Mouse (Mus musculus) fat pad, adult 2 months (tissue): ENCODE results near the gene Mpnd.

Source experiments
- DNase-seq: peaks from one replicate; pipeline ENCODE4 v3.0.0-alpha.2; 2011; ENCODE audit warnings: low read depth, low spot score; ENCODE audit errors: extremely low read depth

The Mpnd gene

DNA sequence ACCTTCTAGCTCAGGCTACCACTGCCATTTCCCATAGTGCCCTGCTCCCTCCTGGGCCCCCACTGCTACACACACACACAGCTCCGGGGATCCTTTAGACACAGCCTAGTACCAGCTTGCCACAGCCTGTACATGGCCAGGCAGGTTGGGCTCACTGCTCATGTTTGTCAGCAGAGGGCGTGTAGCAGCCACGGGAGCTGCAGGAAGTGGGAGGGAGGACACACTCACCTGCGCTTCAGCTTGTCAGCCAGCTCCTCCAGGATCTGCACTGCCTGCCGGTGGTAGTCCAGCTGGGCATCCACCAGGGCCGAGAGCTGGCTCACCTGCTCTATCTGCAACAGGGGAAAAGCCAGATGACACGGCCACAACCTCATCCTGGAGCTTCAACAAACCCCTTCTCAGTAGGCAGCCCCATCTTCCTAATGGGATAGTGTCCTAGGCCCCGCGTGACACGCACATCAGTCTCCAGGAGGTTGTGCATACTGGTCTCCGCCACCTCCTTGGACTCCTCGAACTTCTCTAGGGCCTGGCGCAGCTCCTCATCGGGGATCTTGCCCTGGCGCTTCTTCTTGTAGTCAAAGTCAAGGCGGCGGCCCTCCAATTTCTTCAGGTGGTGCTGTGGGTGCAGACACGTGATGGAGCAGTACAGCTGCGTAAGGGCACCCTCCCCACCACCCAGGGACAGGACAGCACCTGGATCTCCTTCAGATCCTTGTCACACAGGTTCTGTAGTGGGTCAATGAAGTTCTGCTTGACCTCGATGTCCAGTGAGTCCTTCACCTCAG, 13.0 kb downstream of the Mpnd start:
- DNase-seq = no peak

DNA sequence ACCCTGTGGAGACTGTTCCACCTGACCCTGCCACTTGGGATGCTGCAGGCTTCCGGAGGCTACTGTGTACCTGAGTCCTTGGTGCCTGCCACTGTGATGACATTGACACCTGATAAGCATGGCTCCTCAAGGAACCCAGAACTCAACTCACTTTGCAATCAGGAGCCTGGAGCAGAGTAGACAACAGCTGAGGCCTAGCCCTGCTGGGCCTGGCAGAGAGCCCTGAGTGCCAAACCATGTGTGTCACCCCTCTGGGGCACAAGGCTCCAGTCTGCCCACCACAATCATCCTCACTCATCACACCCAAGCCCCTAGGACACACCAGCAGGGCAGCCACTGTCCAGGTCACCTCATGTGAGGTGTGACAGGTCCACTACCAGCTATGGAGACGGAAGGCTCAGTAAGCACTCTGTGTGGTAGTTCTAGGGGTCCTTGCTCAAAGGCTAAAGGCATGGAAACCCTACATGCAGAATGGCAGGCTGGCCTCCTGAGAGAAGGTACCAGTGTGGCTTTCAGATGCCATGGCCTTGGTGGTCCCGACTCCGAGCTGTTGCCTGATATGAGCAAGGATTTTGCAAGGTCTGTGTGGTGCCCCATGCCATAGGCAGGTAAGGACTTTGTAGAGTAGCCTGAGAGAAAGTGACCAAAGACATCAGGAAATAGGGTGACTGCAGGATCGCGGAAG, 15.0 kb downstream of the Mpnd start:
- DNase-seq = no peak

DNA sequence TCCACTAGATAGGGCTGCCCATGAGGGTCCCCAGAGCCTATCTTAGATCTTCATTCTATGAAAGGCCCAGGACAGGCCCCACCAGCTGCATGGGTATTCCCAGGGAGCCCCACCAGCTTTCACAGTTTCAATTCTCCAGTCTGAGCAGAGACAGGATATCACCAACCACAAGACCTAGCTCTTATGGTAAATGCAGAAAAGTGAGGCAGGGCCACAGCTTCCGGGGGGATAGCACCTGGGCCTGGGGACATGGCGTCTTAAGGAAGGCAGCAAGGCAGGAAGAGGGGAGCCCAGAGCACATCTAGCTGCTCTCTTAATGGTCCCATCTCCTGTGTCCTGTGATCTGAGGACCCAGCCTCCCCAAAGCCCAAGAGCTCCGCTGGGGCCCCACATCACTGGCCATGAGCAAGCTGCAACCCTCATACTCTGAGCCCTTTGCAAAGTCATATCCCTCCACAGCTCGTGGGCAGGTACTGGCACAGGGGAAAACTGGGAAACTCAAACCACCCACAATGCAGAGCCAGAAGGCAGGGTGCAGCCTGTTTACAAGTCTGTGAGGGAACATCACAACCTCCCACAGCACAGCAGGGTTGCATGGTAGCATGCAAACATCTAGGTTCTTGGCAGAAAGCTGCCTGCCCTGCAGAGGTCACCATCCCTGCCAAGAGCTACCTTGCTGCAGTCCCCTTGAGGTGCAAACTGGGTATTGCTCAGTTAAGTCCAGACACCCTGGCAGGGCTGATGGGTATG, 15.8 kb downstream of the Mpnd start:
- DNase-seq = no peak

DNA sequence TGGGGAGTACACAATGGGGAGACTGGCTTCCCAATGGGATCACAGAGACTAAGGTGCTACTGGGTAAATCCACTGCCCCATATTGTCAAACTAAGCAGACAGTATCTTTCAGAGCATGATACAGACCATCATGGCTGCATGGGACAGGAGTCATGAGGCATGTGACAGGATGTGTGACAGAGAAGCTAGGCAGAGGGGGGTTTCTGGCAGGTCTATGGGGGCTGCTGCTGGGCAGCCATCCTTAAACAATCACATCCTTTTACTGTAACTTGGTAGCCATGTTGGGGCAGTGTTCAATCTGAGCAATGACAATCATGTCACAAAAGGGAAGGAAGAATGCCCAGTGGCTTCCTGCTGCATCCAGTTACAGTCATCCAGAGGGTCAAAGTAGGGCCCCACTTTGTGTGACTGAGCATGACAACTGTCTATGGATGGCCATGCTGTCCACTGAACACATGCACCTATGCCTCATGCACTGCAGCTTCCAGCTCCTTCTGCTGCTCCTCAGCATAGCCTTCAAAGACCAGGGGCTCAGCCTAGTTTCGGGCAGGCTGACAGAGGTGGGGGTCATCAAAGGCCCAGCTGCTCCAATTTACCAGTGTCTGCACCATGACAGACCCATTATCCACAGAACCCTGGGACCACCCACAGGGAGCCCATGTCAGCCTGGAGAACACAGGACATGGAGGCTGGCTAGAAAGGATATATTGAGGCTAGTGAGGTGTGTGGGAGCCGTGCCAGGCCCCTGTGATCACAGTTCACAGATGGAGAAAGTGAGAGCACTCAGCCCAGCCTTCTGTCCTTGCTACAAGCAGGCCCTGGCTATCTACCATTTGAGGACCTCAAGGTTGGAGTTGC, 16.8 kb downstream of the Mpnd start:
- DNase-seq = no peak

DNA sequence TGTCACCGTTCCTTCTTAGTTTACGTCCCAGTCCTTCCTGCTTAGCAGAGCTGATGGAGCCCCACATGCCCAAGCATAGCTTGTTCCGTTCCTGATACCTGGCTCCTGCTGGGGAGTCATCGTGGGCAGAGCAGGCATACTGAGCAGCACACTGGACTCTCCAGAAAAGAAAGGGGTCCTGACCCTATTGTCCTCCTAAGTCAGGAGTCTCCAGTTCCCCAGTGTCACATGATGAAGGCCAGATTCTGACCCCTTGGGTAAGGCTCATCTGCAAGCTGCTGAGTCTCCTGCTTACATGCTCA, 17.4 kb downstream of the Mpnd start:
- DNase-seq = no peak

DNA sequence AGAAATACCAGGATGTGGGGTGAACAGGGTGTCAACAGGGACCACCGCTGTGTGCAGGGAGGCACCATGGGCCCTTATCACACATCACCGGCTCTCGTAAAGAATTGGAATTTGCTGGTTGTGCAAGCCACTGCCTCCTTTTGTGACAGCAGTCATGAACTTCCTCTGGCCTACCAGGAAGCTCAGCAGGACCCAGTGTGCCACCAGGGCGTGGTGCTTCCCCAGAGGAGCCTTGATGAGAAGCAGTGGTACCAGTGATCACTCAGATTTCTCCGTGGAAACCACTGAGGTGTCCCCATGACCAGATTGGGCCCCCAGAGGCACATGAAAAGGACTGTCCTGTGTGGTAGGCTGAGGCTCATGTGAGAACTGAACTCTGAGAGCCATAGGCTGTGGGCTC, 17.9 kb downstream of the Mpnd start:
- no peak for DNase-seq

DNA sequence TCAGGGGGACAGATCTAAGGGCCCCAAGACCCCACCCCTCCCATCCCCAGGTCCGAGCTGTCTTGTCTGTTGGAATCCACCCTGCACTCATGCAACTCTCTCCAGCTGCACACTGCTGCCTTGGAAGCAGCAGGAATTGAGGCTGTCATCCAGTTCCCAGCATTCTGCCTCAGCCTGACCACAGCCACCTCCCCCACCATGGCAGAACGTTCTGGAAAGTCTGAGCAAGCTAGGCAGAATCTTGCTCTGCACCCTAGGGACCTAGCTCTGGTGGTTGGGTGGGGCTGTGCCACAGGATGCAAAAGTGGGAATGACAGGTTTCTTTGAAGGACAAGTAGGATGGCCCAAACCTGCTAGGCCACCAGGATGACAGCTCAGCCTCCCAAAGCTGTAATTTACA, 19.0 kb downstream of the Mpnd start:
- DNase-seq = no peak

DNA sequence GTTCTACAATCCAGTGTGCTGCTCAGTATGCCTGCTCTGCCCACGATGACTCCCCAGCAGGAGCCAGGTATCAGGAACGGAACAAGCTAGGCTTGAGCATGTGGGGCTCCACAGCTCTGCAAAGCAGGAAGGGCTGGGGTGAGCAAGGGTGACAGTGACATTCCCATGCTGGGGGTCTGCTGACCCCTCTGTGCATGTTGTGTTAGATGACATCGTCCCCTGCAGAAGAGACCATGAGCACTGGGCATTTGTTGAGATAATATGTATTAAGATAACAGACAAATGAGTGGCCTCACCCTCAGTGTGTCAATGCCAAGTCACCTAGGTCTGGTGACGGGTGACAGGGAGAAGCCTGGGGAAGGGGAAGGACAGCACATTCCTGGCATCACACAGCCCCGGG, 19.4 kb downstream of the Mpnd start:
- no peak for DNase-seq

DNA sequence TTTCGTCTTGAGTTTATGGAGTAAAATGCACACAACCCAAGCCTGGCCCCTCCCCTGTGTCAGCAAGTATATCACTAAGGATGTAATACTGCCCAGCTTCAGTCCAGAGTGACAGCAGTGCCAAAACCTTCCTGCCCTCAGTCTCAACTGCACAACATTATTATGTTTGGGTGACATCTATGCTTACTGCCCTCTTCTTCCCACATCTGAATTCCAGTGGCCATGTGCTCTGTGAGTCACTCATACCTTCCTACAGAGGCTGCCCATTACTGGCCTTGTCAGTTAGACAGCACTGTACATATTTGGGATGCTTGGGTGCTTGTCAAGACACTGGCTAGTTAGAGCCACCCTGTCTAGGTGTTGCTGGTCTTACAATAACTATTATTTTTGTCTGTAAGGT, 20.8 kb downstream of the Mpnd start:
- DNase-seq = no peak

DNA sequence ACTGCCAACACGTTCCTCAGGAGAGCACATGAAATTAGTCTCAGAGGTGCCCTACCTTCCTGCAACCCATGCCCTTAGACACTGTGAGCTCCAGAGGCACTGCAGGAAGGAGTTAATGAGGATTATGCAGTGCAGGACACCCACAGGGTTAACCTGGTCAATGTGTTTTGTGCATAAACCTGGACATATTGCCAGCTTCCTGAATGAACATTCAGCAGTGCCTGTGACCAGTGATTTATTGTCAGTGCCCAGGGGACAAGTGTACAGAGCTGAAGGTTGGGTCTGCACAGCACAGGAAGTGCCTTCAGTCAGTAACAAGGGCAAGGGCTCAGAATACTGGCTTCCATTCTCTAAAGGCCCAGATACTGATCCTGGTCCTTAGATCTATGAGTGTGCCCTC, 21.4 kb downstream of the Mpnd start:
- DNase-seq = no peak

DNA sequence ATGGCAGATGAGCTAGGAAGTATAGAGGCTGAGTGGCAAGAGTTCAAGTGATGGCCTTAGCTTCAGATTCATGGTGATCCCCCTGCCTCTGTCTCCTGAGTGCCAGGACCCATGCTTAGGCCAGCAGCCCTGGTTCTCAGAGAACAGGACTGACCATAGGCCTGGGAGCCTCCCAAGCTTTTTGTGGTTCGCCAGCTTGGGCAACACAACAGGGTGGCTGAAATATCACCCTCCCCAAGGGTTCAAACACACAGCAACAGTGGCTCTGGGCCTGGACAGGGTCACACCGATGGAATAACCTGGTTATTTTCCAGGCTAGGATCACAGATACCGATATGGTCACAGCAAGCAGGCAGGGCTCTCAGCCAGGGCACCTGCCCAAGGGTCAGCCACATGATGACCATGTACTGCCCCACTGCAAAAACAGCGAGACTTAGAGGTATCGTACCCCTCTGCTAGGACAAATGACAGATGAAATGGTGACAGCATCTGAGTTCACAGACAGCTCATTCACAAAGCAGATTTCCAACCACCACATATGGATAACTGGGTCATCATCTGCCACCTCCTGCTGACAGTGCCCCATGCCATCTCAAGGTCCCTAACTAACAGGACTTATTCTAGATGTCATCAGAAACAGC, 22.4 kb downstream of the Mpnd start:
- no peak for DNase-seq

DNA sequence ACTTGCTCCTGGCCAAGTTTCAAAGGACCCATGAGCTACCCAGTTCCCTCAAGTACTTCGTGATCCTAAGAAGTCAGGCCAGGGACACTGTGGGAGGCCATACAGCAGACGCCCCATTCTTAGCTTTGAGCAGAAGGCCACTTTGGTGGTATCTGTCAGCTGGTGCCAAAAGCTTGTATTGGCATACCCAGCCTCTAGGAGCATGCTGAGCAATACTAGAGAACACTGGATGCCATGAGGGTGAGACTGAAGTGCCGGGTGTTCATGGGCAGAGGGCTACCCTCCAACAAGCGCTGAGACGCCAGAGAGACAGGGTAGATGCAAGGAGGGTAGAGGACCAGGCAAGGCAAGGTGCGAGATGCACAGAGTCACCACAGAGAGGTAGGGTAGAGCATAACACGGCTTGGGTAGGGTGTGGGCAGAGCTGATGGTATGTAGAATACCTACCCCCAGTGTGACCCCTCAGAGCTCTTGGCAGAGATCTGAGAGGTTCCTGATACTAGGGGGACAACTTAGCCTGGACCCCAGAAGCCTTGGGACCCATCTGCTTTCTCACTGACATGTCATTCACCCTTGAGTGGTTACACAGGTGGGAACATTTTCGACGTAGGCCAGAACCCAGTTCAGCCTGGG, 24.8 kb downstream of the Mpnd start:
- no peak for DNase-seq

DNA sequence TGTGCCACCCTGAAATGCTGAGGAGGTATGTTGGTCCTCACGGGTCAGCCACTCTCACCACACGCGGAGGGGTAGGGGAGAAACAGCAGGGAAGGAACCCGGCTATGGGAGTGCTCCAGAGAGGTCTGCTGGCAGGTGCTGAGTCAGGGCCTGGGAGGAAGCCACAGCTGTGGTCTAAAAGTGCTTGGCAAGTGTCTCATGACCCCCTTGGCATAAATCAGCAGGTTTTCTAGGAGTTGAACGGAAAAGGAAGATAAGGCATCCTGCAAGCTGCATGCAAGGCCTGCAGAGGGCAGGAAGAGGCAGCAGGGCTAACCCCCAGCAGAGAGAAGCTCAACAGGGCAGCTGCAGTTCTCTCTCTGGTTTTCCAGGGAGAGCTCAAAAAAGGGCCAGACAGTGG, 25.4 kb downstream of the Mpnd start:
- DNase-seq = no peak

DNA sequence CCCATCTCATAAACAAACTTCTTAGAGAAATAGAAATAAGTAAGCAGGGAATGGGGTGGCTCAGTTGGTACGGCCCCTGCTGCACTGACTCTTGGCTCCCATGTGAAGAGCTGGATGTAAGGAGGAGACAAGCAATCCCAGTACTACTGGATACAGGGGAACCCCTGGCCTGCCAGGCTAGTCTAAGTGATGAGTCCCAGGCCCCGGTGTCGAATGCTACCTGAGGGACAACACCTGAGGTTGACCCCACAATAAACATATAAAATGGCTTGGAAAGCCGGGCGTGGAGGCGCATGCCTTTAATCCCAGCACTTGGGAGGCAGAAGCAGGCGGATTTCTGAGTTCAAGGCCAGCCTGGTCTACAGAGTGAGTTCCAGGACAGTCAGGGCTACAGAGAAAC, 25.9 kb downstream of the Mpnd start:
- DNase-seq = no peak

DNA sequence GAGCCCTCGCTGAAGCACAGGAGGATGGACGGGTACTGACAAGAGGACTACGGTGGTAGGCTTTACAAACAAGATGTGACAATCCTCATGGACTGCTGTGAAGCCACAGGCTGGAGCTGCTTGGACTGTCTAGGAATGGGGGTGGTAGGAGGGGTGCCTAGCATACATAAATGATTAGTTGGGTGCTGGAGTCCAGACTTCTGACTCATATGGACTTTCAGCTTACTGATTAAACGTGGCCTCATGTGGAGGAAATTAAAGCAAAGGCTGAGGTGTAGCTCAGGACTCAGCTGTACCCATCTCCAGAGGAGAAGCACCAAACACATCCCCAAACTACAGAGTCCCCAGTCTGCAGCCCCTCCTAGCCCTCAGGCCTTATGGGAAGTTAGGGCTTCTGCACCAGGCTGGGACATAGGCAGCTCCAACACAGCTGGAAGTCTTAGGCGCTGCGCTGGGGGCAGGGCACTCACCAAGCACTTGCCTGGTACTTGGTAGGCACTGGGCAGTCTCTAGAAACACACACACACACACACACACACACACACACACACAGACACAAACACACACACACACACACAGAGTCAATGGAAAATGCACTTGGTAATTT, 26.7 kb downstream of the Mpnd start:
- no peak for DNase-seq

DNA sequence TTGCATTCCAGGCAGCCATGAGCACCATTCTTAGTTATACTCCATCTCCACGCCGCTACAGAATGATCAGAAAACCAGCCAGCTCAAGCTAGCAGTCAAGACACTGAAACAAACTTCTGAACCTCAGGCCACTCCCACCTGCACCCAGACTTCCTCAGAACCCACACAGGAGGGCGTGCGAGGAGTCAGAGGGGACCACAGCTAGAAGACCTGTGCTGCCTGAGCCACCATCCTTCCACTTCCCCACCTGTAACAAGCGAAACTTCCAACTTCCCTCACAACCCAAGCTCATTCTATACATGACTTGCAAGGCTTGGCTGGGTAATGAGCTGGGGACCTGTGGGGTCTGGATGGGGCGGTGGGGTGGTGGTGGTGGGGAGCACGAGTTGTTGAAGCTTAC, 27.3 kb downstream of the Mpnd start:
- no peak for DNase-seq

DNA sequence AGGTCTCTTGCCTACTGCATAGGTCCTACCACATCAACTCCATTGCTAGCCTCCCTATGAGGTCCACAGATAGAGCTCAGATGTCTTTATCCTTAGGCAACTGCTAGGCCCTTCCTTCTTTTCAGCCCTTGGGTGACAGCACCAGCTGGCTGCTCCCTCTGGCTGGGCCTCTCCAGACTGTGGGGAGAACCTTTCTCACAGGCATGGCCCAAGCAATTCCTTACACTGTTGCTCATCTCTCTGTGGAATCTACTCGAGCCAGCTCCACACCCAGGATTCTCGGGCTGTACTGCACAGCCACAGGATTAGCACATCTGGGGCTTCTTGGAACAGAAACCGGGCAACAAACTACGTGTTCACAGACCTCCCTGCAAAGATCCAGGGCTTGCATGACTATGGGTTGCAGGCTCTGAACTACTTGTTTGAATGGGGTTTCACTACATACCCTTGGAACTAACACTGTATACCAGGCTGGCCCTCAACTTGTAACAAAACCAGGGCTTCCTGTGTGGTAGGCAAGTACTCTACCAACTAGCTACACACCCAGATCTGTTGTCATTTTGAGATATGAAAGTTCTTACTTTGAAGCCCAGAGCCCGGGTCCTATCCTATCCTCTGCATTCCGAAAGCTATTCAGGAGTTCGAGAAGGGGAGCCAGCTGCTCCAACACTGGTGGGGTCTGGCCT, 28.7 kb downstream of the Mpnd start:
- DNase-seq = no peak

DNA sequence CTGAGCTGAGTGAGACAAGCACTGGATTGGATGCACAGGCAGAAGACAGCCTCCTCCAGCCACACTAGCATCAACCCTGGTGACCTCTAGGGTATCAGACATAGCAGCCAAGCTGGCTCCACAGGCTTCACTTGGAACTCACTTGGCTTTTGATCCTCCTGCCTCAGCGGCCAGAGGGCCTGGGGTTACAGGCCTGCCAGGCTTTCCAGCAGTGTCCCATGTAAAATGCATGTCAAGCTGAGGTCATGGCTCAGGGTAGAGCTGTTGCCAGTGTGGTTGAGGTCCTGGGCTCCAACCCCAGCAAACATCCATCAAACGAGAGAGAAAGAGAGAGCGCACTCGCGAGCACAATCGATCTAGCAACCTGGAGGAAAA, 29.2 kb downstream of the Mpnd start:
- DNase-seq = no peak

DNA sequence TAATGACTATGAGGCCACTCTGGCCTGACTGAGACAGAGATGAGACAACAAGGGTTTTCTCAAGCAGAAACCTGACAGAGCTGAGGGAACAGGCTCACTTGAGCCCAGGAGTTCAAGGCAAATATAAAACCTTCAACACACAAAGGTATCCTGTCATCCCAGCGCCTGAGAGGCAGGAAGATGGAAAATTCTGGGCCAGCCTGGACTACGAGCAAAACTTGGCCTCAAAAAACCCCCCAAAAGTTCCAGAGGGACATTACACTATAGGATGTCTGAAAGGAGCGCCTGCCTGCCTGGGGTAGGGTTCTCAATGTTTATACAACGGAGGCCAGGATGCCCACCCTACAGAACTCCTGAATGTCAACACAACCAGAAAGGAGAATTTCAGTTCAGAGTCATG, 29.7 kb downstream of the Mpnd start:
- no peak for DNase-seq
